Mouse (Mus musculus) stomach, adult 2 months (tissue): ENCODE data around the gene Hyou1. TPM values are rescaled to one million over a fixed set of nuclear protein-coding genes. Genes with fewer than 3 reads are reported as not detected.

Source experiments
- polyA plus RNA-seq: library from polyadenylated mRNA; depleted of rRNA; stranded (reverse); fragments of >200 nt; gene quantifications from 2 replicates; pipeline ENCODE4 v1.2.3, GENCODE M21; 2012; rRNA removed

Hyou1 gene
- polyA plus RNA-seq, result 23.7 and 29.7 TPM in 2 replicates

GRCm38 (mm10) chr9:44379054-44379834 lies at the start of gene Hyou1:
Gene Hyou1, plus strand, starts transcription at chr9:44379490.

GRCm38 (mm10) chr9:44334396-44335330 lies 44.6 kb upstream of the Hyou1 start, which contains the start of gene H2afx:
Gene H2afx, plus strand, starts transcription at chr9:44334694.

GRCm38 (mm10) chr9:44343781-44344421 lies 35.4 kb upstream of the Hyou1 start, which contains the start of gene Hmbs:
Gene Hmbs, minus strand, starts transcription at chr9:44344228.

GRCm38 (mm10) chr9:44361190-44361917 lies 17.9 kb upstream of the Hyou1 start, which contains the start of gene Vps11:
Gene Vps11, minus strand, starts transcription at chr9:44361670.

GRCm38 (mm10) chr9:44396684-44397411 lies 17.6 kb downstream of the Hyou1 start, which contains the start of gene Slc37a4:
Gene Slc37a4, plus strand, starts transcription at chr9:44396852.

DNA sequence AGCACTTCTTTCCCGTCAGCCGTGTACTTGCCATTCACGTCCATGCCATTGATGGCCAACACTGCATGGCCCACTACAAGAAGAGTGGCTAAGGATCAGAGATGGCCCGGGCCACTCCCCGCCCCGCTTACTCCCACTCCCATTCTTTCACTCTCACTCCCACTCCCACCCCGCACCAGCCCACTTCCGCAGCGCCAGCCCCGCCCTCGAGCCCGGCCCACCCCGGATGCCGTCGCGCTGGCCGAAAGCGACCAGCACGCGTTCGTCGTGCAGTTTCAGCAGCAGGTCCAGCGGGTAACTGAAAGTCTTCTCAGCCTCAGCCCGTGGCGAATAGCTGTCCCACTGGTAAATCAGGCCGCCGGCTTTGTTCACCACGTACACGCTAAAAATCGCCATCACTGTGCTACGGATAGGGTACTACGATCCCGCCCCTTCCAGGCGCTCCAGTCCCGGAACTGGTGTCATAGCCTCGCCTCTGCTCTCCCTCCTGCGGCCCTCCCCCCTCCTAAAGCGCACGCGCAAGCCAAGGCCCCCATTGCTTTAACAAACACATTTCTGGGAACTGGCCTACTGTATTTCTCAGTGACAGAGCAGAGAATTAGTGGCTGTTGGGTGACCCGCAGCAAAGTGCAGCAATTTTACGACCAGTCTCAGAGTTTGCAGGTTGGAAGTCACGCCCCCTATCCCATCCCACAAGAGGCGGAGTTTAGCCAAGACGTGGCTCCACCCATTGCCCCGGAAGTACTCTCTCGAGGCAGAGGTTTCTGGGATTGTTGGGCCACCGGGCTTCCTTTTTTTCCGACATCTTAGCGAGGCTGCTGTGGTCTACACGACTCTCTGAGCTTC lies 27.8 kb downstream of the Hyou1 start, which contains the start of the genes Rps25 and Trappc4:
Rps25 (plus strand) TSS at position 234 of the 846 bp plus-strand sequence.
Trappc4 (minus strand) TSS at position 695 of the 846 bp plus-strand sequence.

DNA sequence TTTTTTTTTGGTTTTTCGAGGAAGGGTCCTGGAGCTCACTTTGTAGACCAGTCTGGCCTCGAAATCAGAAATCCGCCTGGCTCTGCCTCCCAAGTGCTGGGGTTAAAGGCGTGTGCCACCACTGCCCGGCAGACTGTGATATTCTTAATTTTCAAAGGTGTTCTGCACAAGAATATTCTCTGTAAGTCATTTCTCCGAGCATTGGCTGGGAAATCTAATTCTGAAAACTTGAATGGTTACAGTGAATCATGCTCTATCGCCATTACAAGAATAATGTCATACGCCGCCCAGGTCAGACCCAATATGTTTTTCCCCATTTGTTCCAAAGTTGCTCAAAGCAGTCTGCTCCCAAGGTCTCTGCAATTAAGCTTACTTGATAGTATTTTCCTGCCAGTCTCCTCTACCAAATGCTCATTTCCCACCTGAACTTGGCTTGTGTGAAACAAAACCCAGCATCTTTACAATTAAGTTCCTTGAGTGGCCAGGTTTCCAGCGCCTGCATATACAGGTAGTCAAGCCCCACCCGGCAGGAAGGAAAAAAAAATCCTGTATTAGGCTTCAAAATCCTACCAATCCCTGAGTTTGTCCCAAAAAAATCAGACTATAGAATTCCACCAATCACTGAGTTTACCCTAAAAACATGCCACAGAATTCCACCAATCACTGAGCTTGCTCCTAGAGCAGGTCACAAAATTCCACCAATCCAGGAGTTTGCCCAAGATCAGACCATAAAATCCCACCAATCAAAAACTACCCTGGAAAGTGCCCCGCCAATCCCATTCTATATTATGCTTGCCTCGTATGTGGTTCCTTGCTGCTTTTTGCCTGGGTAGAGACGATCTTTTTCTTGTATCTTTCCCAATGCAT lies 39.5 kb downstream of the Hyou1 start, which contains the start of gene Ccdc84:
Ccdc84 (minus strand) TSS at position 51 of the 867 bp plus-strand sequence.

DNA sequence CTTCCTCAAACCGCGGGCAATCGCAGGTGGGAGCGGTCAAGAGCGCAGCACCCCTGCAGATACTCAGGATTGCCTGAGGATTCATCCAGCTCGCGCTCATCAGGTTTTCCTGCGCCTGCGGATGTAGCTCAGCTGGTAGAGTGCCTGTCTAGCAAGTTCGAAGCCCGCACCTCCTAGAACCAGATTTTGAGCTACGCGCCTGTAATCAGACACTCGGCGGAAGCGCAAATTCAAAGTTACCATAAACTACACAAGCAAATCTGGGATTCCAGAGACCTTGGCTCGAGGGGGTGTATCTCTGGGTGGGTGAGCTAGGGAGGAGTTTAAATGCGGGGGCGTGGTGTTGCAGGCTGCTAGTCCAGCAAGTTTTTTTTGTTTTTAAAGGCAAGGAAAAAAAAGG lies 61.7 kb downstream of the Hyou1 start, which contains the start of gene Foxr1:
Foxr1 (minus strand) TSS at position 176 of the 400 bp plus-strand sequence.

Other genes with a start within 250 kb of the Hyou1 start
- 38.7 and 43.6 TPM in 2 replicates for gene Mcam, start 245.0 kb upstream of the Hyou1 start, polyA plus RNA-seq
- 2.5 TPM in 2 replicates for gene Cbl, start 145.4 kb upstream of the Hyou1 start, polyA plus RNA-seq
- 0.06 TPM in 1 of 2 replicates, not detected in the other for gene Ccdc153, start 138.8 kb upstream of the Hyou1 start, polyA plus RNA-seq
- gene Pdzd3, start 128.0 kb upstream of the Hyou1 start, polyA plus RNA-seq, result not detected in 2 replicates
- gene Nlrx1, start 110.9 kb upstream of the Hyou1 start, polyA plus RNA-seq, result 4.4 and 5.1 TPM in 2 replicates
- 3.1 and 3.2 TPM in 2 replicates for gene Abcg4, start 90.9 kb upstream of the Hyou1 start, polyA plus RNA-seq
- 3.4 and 5.5 TPM in 2 replicates for gene Hinfp, start 73.8 kb upstream of the Hyou1 start, polyA plus RNA-seq
- 38.4 and 40.7 TPM in 2 replicates for gene C2cd2l, start 59.2 kb upstream of the Hyou1 start, polyA plus RNA-seq
- gene Dpagt1, start 53.5 kb upstream of the Hyou1 start, polyA plus RNA-seq, result 27.1 and 28.1 TPM in 2 replicates
- gene H2afx, start 44.8 kb upstream of the Hyou1 start, polyA plus RNA-seq, result 42.8 and 86.6 TPM in 2 replicates
- 19.0 and 20.5 TPM in 2 replicates for gene Hmbs, start 35.3 kb upstream of the Hyou1 start, polyA plus RNA-seq
- 7.8 and 9.0 TPM in 2 replicates for gene Vps11, start 17.8 kb upstream of the Hyou1 start, polyA plus RNA-seq
- 9.2 and 12.1 TPM in 2 replicates for gene Slc37a4, start 17.4 kb downstream of the Hyou1 start, polyA plus RNA-seq
- 17.8 and 26.3 TPM in 2 replicates for gene Rps25, start 27.6 kb downstream of the Hyou1 start, polyA plus RNA-seq
- gene Trappc4, start 28.1 kb downstream of the Hyou1 start, polyA plus RNA-seq, result 11.9 and 17.8 TPM in 2 replicates
- 6.7 and 13.0 TPM in 2 replicates for gene Ccdc84, start 39.1 kb downstream of the Hyou1 start, polyA plus RNA-seq
- gene Foxr1, start 61.6 kb downstream of the Hyou1 start, polyA plus RNA-seq, result not detected in 2 replicates
- 0.19 and 0.81 TPM in 2 replicates for gene Upk2, start 75.5 kb downstream of the Hyou1 start, polyA plus RNA-seq
- 23.6 and 25.0 TPM in 2 replicates for gene Bcl9l, start 103.3 kb downstream of the Hyou1 start, polyA plus RNA-seq
- gene Cxcr5, start 182.4 kb downstream of the Hyou1 start, polyA plus RNA-seq, result 0.04 and 0.05 TPM in 2 replicates
- 2.8 and 4.1 TPM in 2 replicates for gene Ddx6, start 225.4 kb downstream of the Hyou1 start, polyA plus RNA-seq